Mouse (Mus musculus) CH12.LX (cell line): ENCODE measurements at regions not wholly inside any gene's neighbourhood (a gene's known extent, or its start where the extent isn't known, plus 50 kb on each side); places are given as distances from the start of the nearest gene placed in this dataset.

ENCODE experiments used
- DNase-seq: peaks from one replicate; pipeline ENCODE4 v3.0.0-alpha.2; 2013; ENCODE audit errors: extremely low read depth
- H3K27ac ChIP-seq: 2 replicates; pipeline ENCODE4 v1.5.1; 2012; ENCODE audit warnings: low read depth, mild to moderate bottlenecking, control low read depth, moderate library complexity; ENCODE audit not compliant: insufficient read depth
- H3K27me3 ChIP-seq: replicated peaks from 2 replicates; pipeline ENCODE3; 2012; ENCODE audit warnings: inconsistent platforms
- H3K36me3 ChIP-seq, 2 experiments: replicated peaks in 1 of 2; 2 replicates each; pipeline versions ENCODE3 to v1.6.1; 2012; ENCODE audit warnings: inconsistent platforms in 1 of 2, low read length in 1 of 2, mild to moderate bottlenecking in 1 of 2, mixed read lengths in 1 of 2, moderate library complexity in 1 of 2; ENCODE audit not compliant: control insufficient read depth in 1 of 2, insufficient read depth in 1 of 2
- H3K4me1 ChIP-seq, 2 experiments: 2 replicates each; pipeline ENCODE4 v1.6.1; 2012; ENCODE audit warnings: inconsistent platforms in 1 of 2, moderate library complexity in 1 of 2; ENCODE audit not compliant: insufficient read depth in 2 of 2, control insufficient read depth in 1 of 2
- H3K4me2 ChIP-seq: 2 replicates; pipeline ENCODE4 v1.6.1; 2012; ENCODE audit warnings: low read depth, mild to moderate bottlenecking, control low read depth; ENCODE audit not compliant: poor library complexity, insufficient read depth, severe bottlenecking
- H3K4me3 ChIP-seq, 3 experiments: fragments of 150-350 bp in 1 of 3; sonication (generic) in 1 of 3; replicated peaks in 1 of 3; 2 replicates each; pipeline versions ENCODE3 to v1.5.1; 2011 to 2012; ENCODE audit warnings: low read depth in 2 of 3, low read length in 2 of 3, mild to moderate bottlenecking in 2 of 3, moderate library complexity in 2 of 3, control low read depth in 1 of 3, improper control_type of control experiment in 1 of 3, inconsistent platforms in 1 of 3, mixed read lengths in 1 of 3; ENCODE audit not compliant: poor library complexity in 1 of 3
- H3K79me2 ChIP-seq: replicated peaks from 2 replicates; pipeline ENCODE4 v1.6.1; 2012; ENCODE audit warnings: mild to moderate bottlenecking, moderate library complexity; ENCODE audit not compliant: control insufficient read depth, poor library complexity, insufficient read depth, severe bottlenecking; ENCODE audit errors: extremely low read depth
- H3K9ac ChIP-seq: 2 replicates; pipeline ENCODE4 v1.6.1; 2012; ENCODE audit warnings: low read depth, mild to moderate bottlenecking, control low read depth, moderate library complexity; ENCODE audit not compliant: insufficient read depth
- H3K9me3 ChIP-seq: replicated peaks from 2 replicates; pipeline ENCODE3; 2012; ENCODE audit warnings: low read length, inconsistent platforms, mixed read lengths
- BHLHE40 ChIP-seq: IDR thresholded peaks from 2 replicates; pipeline ENCODE4 v1.6.1; 2011; ENCODE audit warnings: mild to moderate bottlenecking, low read depth, low read length, improper control_type of control experiment
- CHD2 ChIP-seq: IDR thresholded peaks from 2 replicates; pipeline ENCODE4 v1.6.1; 2011; ENCODE audit warnings: low read length, improper control_type of control experiment
- ELF1 ChIP-seq: IDR thresholded peaks from 2 replicates; pipeline ENCODE4 v1.6.1; 2014; ENCODE audit warnings: low read depth, mild to moderate bottlenecking, inconsistent platforms, low read length, improper control_type of control experiment
- ETS1 ChIP-seq: conservative IDR thresholded peaks from 2 replicates; pipeline ENCODE4 v1.6.1; 2012; ENCODE audit warnings: low read depth, mild to moderate bottlenecking, inconsistent platforms, low read length, improper control_type of control experiment, moderate library complexity
- GABPA ChIP-seq: IDR thresholded peaks from 2 replicates; pipeline ENCODE4 v1.6.1; 2012; ENCODE audit warnings: low read depth, low read length, improper control_type of control experiment, inconsistent platforms; ENCODE audit not compliant: insufficient replicate concordance
- HCFC1 ChIP-seq: IDR thresholded peaks from 2 replicates; pipeline ENCODE4 v1.6.1; 2012; ENCODE audit warnings: low read depth, mild to moderate bottlenecking, inconsistent platforms, low read length, improper control_type of control experiment
- JUN ChIP-seq: IDR thresholded peaks from 2 replicates; pipeline ENCODE4 v1.6.1; 2011; ENCODE audit warnings: low read depth, mild to moderate bottlenecking, low read length, improper control_type of control experiment, moderate library complexity; ENCODE audit not compliant: insufficient read depth
- KAT2A ChIP-seq: IDR thresholded peaks from 2 replicates; pipeline ENCODE4 v1.6.1; 2012; ENCODE audit warnings: low read length, improper control_type of control experiment, inconsistent platforms; ENCODE audit not compliant: insufficient replicate concordance
- MEF2A ChIP-seq: IDR thresholded peaks from 2 replicates; pipeline ENCODE4 v1.6.1; 2014; ENCODE audit warnings: low read depth, mild to moderate bottlenecking, inconsistent platforms, low read length, improper control_type of control experiment, borderline replicate concordance
- POLR2AphosphoS2 ChIP-seq: IDR thresholded peaks from 2 replicates; pipeline ENCODE4 v1.6.1; 2011; ENCODE audit warnings: low read depth, low read length, improper control_type of control experiment
- RAD21 ChIP-seq: IDR thresholded peaks from 2 replicates; pipeline ENCODE4 v1.6.1; 2011; ENCODE audit warnings: low read depth, mild to moderate bottlenecking, low read length, improper control_type of control experiment, moderate library complexity
- RCOR1 ChIP-seq: conservative IDR thresholded peaks from 2 replicates; pipeline ENCODE4 v1.6.1; 2012; ENCODE audit warnings: low read depth, mild to moderate bottlenecking, inconsistent platforms, low read length, improper control_type of control experiment
- TBP ChIP-seq: conservative IDR thresholded peaks from 2 replicates; pipeline ENCODE4 v1.6.1; 2011; ENCODE audit warnings: low read depth, low read length, improper control_type of control experiment
- TCF12 ChIP-seq: IDR thresholded peaks from 2 replicates; pipeline ENCODE4 v1.6.1; 2014; ENCODE audit warnings: low read depth, mild to moderate bottlenecking, inconsistent platforms, low read length, improper control_type of control experiment
- UBTF ChIP-seq: IDR thresholded peaks from 2 replicates; pipeline ENCODE4 v1.6.1; 2012; ENCODE audit warnings: low read depth, mild to moderate bottlenecking, inconsistent platforms, low read length, improper control_type of control experiment, moderate library complexity
- ZNF384 ChIP-seq: IDR thresholded peaks from 2 replicates; pipeline ENCODE4 v1.6.1; 2012; ENCODE audit warnings: low read depth, low read length, improper control_type of control experiment, inconsistent platforms
- dilution Hi-C: fragments of 300-500 bp; cut with MboI; formaldehyde crosslinking; loops from 2 replicates; pipeline ENCODE4 v1.14.3; 2020; ENCODE audit warnings: low sequenced_read_pairs; ENCODE audit not compliant: extremely low pct_unique_long_range_greater_than_20kb, extremely low pct_ligation_motif_present
- in situ Hi-C: fragments of 300-500 bp; cut with MboI; formaldehyde crosslinking; loops from 3 replicates; pipeline ENCODE4 v1.14.3; 2019; ENCODE audit warnings: low sequenced_read_pairs, low pct_ligation_motif_present, low pct_unique_long_range_greater_than_20kb, mixed read lengths

DNA sequence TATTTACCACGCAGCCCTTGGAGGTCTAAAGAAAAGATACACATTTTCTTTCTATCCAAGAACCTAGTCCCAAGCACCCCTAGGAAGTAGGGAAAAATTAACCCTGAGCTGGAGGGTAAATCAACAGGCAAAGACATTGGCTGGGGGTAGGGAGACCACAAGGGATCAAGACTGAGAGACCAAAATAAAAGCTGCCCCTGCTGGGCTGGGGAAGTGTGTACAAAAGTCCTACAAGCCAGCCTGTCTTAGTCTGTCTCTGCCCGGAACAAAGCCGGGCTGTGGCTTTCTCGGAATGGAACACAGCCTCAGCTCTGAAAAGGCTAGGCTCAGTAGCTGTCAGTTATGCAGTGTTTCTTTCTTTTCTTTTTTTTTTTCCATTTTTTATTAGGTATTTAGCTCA lies 81.4 kb upstream of the Sox4 start:
- dilution Hi-C loops (no loop called here), in situ Hi-C loops (no loop called here)
- H3K4me3 ChIP-seq = no peak overlapping the region
- H3K4me1 ChIP-seq = peaks cover 0 to 18% of the 10 kb centered on the region in 2 experiments; a peak in 3 of 4 replicates
- no peaks in the 10 kb centered on the region for H3K27me3 ChIP-seq
- no peak overlapping the region for H3K27ac ChIP-seq
- H3K9ac ChIP-seq = no peak overlapping the region
- H3K9me3 ChIP-seq = peaks cover 2% of the 10 kb centered on the region
- H3K36me3 ChIP-seq = no peaks in the 10 kb centered on the region
- H3K4me2 ChIP-seq = no peak overlapping the region
- no peaks in the 10 kb centered on the region for H3K79me2 ChIP-seq
- no peak for DNase-seq
- no peak for TF ChIP-seq POLR2AphosphoS2
- TF ChIP-seq UBTF = no peak
- no peak for TF ChIP-seq ELF1
- TF ChIP-seq RCOR1 = no peak
- TF ChIP-seq JUN = no peak
- no peak for TF ChIP-seq TBP
- no peak for TF ChIP-seq MEF2A
- no peak for TF ChIP-seq BHLHE40
- no peak for TF ChIP-seq GABPA
- no peak for TF ChIP-seq ZNF384
- TF ChIP-seq ETS1 = no peak
- TF ChIP-seq HCFC1 = no peak
- TF ChIP-seq, all 38 proteins: peak for 0

GRCm38 (mm10) chr13:29034444-29034843 lies 80.9 kb upstream of the Sox4 start:
- H3K36me3 ChIP-seq = no peaks in the 10 kb centered on the region
- TF ChIP-seq CHD2 (no peak), RAD21 (no peak), TCF12 (peak; percentile 69; the same call in 1 of the 2 replicates)
- TF ChIP-seq, all 38 proteins: peak for 1
- DNase-seq = peak; percentile 8
- no peak overlapping the region for H3K4me2 ChIP-seq
- H3K27me3 ChIP-seq = no peaks in the 10 kb centered on the region
- dilution Hi-C loops (no loop called here), in situ Hi-C loops (no loop called here)
- H3K9ac ChIP-seq = no peak overlapping the region
- no peaks in the 10 kb centered on the region for H3K9me3 ChIP-seq
- H3K27ac ChIP-seq = no peak overlapping the region
- H3K4me1 ChIP-seq = peaks cover 0 to 18% of the 10 kb centered on the region in 2 experiments; a peak in 3 of 4 replicates
- no peak overlapping the region for H3K4me3 ChIP-seq
- H3K79me2 ChIP-seq = no peaks in the 10 kb centered on the region

- in situ Hi-C loops (no loop called here), dilution Hi-C loops (no loop called here)
- H3K36me3 ChIP-seq = no peaks in the 10 kb centered on the region
Observed at GRCm38 (mm10) chr13:29027146-29027545, 73.6 kb upstream of the Sox4 start.

More at GRCm38 (mm10) chr13:29027146-29027545, 73.6 kb upstream of the Sox4 start:
- no peak for DNase-seq
- Histone ChIP-seq H3K9me3 (no peaks in the 10 kb centered on the region), H3K79me2 (no peaks in the 10 kb centered on the region), H3K4me1 (no peaks in the 10 kb centered on the region), H3K27ac (no peak overlapping the region), H3K4me3 (no peak overlapping the region), H3K27me3 (no peaks in the 10 kb centered on the region), H3K4me2 (no peak overlapping the region)
- no peak for TF ChIP-seq KAT2A
- TF ChIP-seq, all 38 proteins: peak for 0
- H3K9ac ChIP-seq = no peak overlapping the region
